Mouse (Mus musculus) frontal cortex, postnatal 36 days (tissue): ENCODE results near the gene Map4k3.
A peak's percentile ranks its signal among the peaks of the same experiment; 100 is the strongest.
"Not testable (repeated sequence)": the region's sequence is repeated elsewhere in the genome, so short reads cannot be mapped to it uniquely, and the experiment has no call there.

Experiments
- DNase-seq, 2 experiments: peaks; one replicate each; pipeline ENCODE4 v3.0.0; 2022; ENCODE audit warnings: low spot score in 2 of 2

Map4k3 gene

DNA sequence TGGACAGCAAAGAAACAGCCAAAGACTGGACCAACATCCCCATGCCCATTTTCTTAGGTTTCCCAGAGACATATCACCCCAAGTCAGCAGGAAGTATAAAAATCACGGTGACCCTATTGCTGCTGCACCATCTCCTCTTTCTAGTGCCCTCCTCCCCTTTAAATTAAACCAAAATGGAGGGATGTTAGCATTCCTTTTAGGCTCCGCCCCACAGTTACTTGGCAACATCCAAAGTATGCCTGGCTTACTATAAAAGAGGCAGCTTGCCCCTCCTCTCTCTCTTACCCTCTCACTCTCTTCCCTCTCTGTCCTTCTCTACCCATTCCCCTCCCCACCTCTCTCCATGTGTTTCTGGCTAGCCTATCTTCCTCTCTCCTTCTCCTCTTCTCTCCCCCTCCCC is 159.8 kb downstream of the Map4k3 start:
- DNase-seq: no peak

DNA sequence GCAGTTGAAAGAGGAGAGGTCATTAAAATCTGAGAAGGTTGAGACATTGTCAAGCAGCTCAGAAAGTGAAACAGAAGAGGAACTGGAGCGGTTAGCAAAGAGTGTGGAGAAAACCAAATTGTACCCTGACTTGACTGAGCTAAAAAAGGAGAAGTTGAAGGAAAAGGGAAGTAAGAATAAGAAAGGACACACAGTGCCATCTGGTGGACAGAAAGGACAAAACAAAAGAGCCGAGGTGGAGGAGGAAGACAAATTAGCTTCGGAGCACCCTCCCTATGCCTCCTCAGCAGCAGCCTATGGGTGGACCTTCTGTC is 163.7 kb downstream of the Map4k3 start:
- DNase-seq: peak in 1 of 2 experiments; percentile 49

DNA sequence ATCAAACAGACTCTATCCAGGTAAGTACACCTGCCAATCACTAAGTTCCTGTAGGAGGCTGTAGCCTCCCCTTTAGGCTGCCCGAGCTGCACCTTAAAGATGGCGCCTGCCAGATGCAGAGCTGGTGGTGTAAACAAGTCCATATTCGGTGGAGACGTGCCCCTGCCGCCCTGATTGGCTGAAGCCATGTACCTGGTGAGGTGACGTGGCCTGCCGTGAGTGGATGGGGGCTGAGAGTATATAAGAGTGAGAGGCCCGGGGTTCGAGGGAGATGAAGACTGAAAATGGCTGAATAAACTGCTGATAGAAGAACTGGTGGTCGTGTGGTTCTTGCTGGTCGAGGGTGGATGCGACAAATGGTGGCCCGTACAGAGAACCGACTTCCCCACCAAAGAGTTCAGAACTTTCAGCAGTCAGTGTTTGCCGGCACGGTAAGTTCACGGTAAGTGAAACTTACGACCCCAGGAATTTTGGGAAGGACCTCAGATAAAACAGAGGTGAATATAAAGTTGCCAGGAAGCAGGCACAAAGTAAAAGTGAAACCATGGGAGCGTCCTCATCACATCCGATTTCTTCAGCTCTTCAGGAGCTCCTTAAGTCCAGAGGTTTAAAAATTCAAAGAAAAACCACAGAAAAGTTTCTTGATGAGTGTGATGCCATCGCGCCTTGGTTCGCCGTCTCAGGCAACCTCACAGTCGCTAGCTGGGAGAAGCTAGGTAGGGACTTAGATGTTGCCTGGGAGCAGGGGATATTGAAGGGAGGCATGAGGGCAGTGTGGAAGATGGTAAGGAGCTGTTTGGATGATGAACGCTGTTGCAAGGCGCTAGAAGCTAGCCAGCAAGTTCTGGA is 164.3 kb downstream of the Map4k3 start:
- DNase-seq: not testable (repeated sequence)

DNA sequence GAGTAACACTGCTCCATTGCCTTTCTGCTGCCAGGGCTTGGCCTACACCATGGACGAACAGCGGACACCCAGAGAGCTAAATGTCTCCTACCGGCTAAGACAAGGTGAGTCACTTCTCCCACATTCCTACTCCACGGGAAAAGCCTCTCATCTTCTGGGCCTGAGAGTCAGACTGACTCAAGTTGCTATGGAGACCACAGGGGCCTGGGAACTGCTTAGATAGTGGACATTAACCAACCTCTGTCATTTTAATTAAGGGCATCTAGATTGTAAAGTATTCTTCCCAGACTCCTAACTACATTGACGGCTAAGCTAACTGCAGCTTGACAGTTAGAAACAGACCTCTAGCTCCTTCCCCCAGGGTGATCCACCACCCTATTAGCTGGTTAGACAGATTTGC is 165.5 kb downstream of the Map4k3 start:
- DNase-seq: no peak

GRCm38 (mm10) chr17:80560669-80561401 is 167.4 kb downstream of the Map4k3 start:
- peak; percentile 66 to 80 for DNase-seq

- DNase-seq: no peak
These were observed 168.5 kb downstream of the Map4k3 start for GRCm38 (mm10) chr17:80559745-80560144.

DNA sequence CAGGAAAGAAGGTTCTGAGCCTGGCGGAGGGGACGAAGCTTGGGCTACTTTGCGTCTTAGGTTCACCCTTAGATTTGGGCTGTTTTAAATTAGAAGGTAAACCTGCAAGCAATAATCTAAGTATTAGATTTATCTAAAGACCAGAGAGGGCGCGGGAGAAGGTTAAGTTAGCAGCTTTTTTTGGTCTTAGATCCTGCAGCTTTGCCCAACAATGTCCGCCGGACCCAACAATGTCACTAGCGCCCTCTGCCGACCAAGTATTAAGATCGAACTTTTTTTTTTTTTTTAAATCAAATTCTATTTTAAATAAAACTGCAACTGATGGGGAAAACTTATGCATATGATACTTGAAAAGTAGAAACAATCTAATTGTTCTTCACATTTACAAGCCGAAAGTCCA is 169.2 kb downstream of the Map4k3 start:
- DNase-seq: no peak

DNA sequence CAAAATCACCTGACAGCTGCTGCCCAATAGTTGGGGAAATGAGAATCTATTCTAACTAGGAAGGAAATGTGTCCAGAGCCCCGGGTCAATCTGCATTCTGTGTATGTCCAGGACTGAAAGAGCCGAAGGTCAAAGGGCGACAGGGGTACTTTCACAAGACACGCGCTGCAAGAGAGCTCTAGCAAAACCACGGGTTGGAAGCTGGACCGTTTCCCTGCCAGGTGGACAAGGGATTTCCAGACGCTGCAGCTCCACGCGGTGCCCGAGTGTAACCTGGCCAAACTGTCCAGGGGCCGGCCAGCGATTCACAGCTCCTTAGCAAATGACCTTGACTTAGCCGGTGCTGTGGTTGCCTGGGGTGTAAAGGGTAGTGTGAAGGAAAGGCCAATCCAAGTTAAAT is 169.7 kb downstream of the Map4k3 start:
- DNase-seq: no peak

- DNase-seq: no peak
These were observed 170.8 kb downstream of the Map4k3 start for GRCm38 (mm10) chr17:80557461-80557860.

- peak; percentile 72 to 81 for DNase-seq
These were observed 174.7 kb downstream of the Map4k3 start for GRCm38 (mm10) chr17:80553318-80554270.

- DNase-seq: no peak
These were observed 175.6 kb downstream of the Map4k3 start for GRCm38 (mm10) chr17:80552653-80553052.

GRCm38 (mm10) chr17:80550981-80551380 is 177.3 kb downstream of the Map4k3 start:
- DNase-seq: no peak

DNA sequence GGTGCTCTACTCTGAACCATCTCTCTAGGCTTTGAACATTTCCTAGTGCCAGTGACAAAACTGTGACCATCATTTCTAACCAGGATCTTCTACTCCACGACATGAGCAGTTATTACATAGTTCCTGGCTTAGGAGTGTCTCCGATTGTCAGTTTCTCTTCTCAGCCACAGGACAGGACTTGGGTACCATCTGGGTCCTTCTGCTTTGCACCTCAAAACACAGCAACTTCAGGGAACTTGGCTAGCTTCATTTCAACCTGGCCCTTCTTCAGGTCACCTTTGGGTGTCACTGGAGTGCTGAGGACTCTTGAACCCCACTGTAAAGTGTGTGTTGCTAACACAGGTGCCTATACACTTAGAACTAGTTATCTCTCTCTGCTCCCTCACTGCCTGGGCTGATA is 181.4 kb downstream of the Map4k3 start:
- no peak for DNase-seq

GRCm38 (mm10) chr17:80546227-80546626 is 182.1 kb downstream of the Map4k3 start:
- no peak for DNase-seq

DNA sequence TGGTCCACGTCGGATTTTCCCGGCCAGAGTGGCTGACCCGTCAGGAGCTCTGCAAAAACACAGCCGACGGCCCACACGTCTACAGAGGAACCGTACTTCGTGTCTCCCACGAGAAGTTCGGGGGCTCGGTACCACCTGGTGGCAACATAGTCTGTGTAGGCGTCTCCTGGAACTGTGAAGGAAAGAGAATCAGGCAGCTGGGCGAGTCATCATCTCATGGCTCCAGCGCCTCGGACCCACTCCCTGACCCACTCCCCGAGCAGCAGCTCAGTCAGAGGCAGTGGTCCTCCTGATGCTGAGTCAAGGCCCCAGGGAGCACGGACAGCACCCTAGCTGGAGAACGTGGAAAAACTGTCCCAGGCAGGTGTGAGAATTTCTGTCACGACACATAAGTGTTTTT is 184.6 kb downstream of the Map4k3 start:
- DNase-seq: no peak

- DNase-seq: no peak
These were observed 191.1 kb downstream of the Map4k3 start for GRCm38 (mm10) chr17:80537136-80537535.

DNA sequence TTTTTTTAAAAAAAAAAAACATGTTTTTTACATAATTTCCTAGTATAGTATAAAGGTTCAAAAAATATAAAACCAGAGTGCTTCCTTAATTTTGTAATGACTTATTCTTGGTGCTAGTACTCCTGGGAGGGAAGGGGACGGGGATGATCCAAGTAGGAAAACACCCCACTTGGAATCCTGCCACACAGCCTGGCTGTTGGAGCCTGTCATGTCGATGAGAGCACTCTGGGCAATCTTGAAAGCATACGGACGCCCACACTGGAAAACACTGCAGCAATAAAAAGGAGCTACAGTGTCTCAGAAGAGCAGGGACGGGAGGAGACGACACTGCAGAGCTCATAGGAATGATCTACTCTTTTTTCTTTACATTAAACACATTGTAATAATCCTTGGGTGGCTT is 192.7 kb downstream of the Map4k3 start:
- DNase-seq: peak; percentile 9 to 19

DNA sequence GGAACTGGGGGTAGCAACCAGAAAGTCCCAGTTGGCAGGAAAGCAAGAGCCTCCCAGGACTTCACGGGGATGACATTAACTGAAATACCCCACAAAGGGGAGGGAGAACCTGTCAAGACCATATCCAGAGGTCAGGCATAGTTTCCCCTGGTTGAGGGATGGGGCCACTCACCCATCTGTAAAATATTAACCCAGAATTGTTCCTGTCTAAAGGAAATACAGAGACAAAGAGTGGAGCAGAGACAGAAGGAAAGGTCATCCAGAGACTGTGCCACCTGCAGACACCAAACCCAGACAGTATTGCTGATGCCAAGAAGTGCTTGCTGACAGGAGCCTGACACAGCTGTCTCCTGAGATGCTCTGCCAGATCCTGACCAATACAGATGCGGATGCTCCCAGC is 196.9 kb downstream of the Map4k3 start:
- DNase-seq: not testable (repeated sequence)
